Mouse (Mus musculus) lung, postnatal 0 days (tissue): Measurements from ENCODE around the gene Gpr55.

Source experiments
- CTCF ChIP-seq: IDR thresholded peaks from 2 replicates; pipeline ENCODE4 v1.5.1; 2016; ENCODE audit warnings: antibody characterized with exemption, mild to moderate bottlenecking
- EP300 ChIP-seq: IDR thresholded peaks from 2 replicates; pipeline ENCODE4 v1.6.1; 2016; ENCODE audit warnings: antibody characterized with exemption, mild to moderate bottlenecking, control low read depth

- TF ChIP-seq CTCF = peak; percentile 78
- no peak for TF ChIP-seq EP300
These were observed 25.5 kb downstream of the Gpr55 start for GRCm38 (mm10) chr1:85935148-85935852.
